8 mouse cellular contexts compared by ENCODE assay signal in the genomic region with DNA sequence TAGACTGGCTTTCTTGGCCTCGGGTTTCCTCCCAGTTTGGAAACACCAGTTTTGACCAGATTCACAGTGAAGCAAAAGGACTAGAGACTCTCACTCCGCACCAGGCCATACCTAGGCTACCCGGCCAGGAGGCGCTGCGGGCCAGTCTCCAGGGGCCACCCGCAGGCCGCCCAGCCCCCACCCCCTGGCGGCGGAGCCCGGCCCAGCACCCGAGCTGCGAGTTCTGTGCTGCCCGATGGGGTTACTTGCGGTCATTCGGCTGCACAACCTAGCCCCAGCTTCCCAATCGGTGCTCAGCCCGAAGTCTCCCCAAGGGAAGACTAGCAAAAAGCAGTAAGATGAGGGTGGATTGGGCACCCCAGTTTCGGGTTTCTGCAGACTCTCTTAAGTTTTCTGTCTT. TPM values are rescaled to one million over a fixed set of nuclear protein-coding genes. Genes with fewer than 3 reads are reported as not detected.
A peak's percentile ranks its signal among the peaks of the same experiment; 100 is the strongest.
DNase-seq lines count a peak whose midpoint lies in the region; ATAC-seq and TF ChIP-seq lines count a peak whose summit lies in the region.

No protein-coding gene starts in this region.

- DNase-seq in WW6 (ENCODE audit: low read depth, low spot score): peak; percentile 70
- DNase-seq in gastrocnemius, adult 2 months: peak; percentile 94
- peak; percentile 71 for DNase-seq in hindbrain, postnatal 0 days (ENCODE audit: low spot score)
- peak; percentile 50 to 53 for DNase-seq in left cerebral cortex, adult 8-10 months (ENCODE audit: low spot score in 2 of 2)
- peak; percentile 72 for DNase-seq in right cerebral cortex, adult 18-20 months
- DNase-seq in urinary bladder, postnatal 10 days (ENCODE audit: low spot score): peak; percentile 73

- peak overlapping the region; percentile 89 for H3K27ac ChIP-seq in gastrocnemius, adult 2 months
- peak overlapping the region; percentile 80 for H3K27ac ChIP-seq in hindbrain, postnatal 0 days

- peak overlapping the region; percentile 98 for H3K4me3 ChIP-seq in gastrocnemius, adult 2 months
- H3K4me3 ChIP-seq in hindbrain, postnatal 0 days (ENCODE audit: low read length): peak overlapping the region; percentile 64

- intact Hi-C loops in gastrocnemius, adult 2 months (cut with DNase I): loop anchor here (2.0 kb wide), 2 partner anchors 42 to 106 kb away; no protein-coding TSS in a partner anchor

- no peaks in the 10 kb centered on the region for H3K36me3 ChIP-seq in hindbrain, postnatal 0 days (ENCODE audit: insufficient read depth, low read length)

- peak overlapping the region; percentile 75 for H3K4me2 ChIP-seq in hindbrain, postnatal 0 days (ENCODE audit: low read depth, low read length)

- ATAC-seq in common myeloid progenitor, adult 5-6 weeks (replicated peaks; ENCODE audit: low read depth, poor library complexity, severe bottlenecking): peak; percentile 78
- ATAC-seq in hindbrain, postnatal 0 days: peak; percentile 73
- peak; percentile 86 for ATAC-seq in megakaryocyte, adult 5-6 weeks (ENCODE audit: poor library complexity, severe bottlenecking)

- no peaks in the 10 kb centered on the region for H3K27me3 ChIP-seq in hindbrain, postnatal 0 days (ENCODE audit: insufficient read depth, low read length)

- 2% methylated on average over 18 of the region's 18 CpGs for WGBS in hindbrain, postnatal 0 days

- 0 out of 2 replicates have a peak, but pooled peaks cover 5% of the 10 kb centered on the region for H3K4me1 ChIP-seq in hindbrain, postnatal 0 days (ENCODE audit: insufficient read depth, low read length)

- H3K9me3 ChIP-seq in hindbrain, postnatal 0 days (ENCODE audit: low read length): no peaks in the 10 kb centered on the region

- H3K9ac ChIP-seq in hindbrain, postnatal 0 days (replicated peaks; ENCODE audit: low read length): peak overlapping the region; percentile 74

- peak; percentile 97 for TF ChIP-seq CTCF in gastrocnemius, adult 2 months (IDR thresholded peaks at IDR 0.05)
- peak; percentile 49 for TF ChIP-seq CTCF in hindbrain, postnatal 0 days (IDR thresholded peaks at IDR 0.05; ENCODE audit: low read depth)

RNA-seq across cellular contexts. Expression of a gene that starts 1.1 kb away (rescaled TPM):
- 7.6 and 11.4 TPM in 2 replicates for total RNA-seq in common myeloid progenitor, adult 5-6 weeks (2017)
- 1 to 10 TPM; 5.9 to 8.6 TPM for total RNA-seq in gastrocnemius, adult 2 months (2021)
- total RNA-seq in hindbrain, postnatal 0 days (2014; rRNA removed): 43.5 and 49.5 TPM in 2 replicates
- polyA plus RNA-seq in hindbrain, postnatal 0 days (2015; fragmentation: Nextera tagmentation; extraction: Ambion mirVana): 8.8 TPM in 2 replicates
- total RNA-seq in left cerebral cortex, adult 8-10 months (2022): 10 to 100 TPM; 22.3 to 28.5 (median 23.2) TPM
- total RNA-seq in megakaryocyte, adult 5-6 weeks (2015): 1.2 and 1.8 TPM in 2 replicates
- 2.5 and 3.4 TPM in 2 replicates for total RNA-seq in megakaryocyte, adult 5-6 weeks (2017)

Comparison
In these comparisons a context has a peak if more than half of its experiments do, and no peak if none do; other contexts are left out.
1. Peak in every context shown above with its lines: DNase-seq, ATAC-seq, H3K4me3 ChIP-seq and H3K27ac ChIP-seq.